Mouse (Mus musculus) midbrain, embryonic 13.5 days (tissue): ENCODE measurements around the gene Msrb2. TPM values are rescaled to one million over a fixed set of nuclear protein-coding genes. Genes with fewer than 3 reads are reported as not detected.
A peak's percentile ranks its signal among the peaks of the same experiment; 100 is the strongest.

Source experiments
- ATAC-seq: fragments of 200-750 bp; cut with Nextera tagmentation; 2 replicates; pipeline ENCODE4 v1.8.0; 2017; ENCODE audit warnings: mild to moderate bottlenecking, moderate TSS enrichment, moderate library complexity
- H3K27ac ChIP-seq: fragments of 300-500 bp; sonication (generic); 2 replicates; pipeline ENCODE4 v1.5.1; 2015; ENCODE audit warnings: inconsistent platforms, mild to moderate bottlenecking, moderate library complexity
- H3K27me3 ChIP-seq: fragments of 300-500 bp; sonication (generic); 2 replicates; pipeline ENCODE4 v1.6.1; 2015; ENCODE audit warnings: mild to moderate bottlenecking, inconsistent platforms
- H3K36me3 ChIP-seq: fragments of 300-500 bp; sonication (generic); 2 replicates; pipeline ENCODE4 v1.6.1; 2015; ENCODE audit warnings: mild to moderate bottlenecking, inconsistent platforms
- H3K4me1 ChIP-seq: fragments of 300-500 bp; sonication (generic); replicated peaks from 2 replicates; pipeline ENCODE4 v1.6.1; 2015; ENCODE audit warnings: inconsistent platforms
- H3K4me2 ChIP-seq: fragments of 300-500 bp; sonication (generic); replicated peaks from 2 replicates; pipeline ENCODE4 v1.6.1; 2015; ENCODE audit warnings: moderate library complexity, mild to moderate bottlenecking, inconsistent platforms
- H3K4me3 ChIP-seq: fragments of 300-500 bp; sonication (generic); replicated peaks from 2 replicates; pipeline ENCODE4 v1.5.1; 2015; ENCODE audit warnings: mild to moderate bottlenecking, inconsistent platforms
- H3K9ac ChIP-seq: fragments of 300-500 bp; sonication (generic); replicated peaks from 2 replicates; pipeline ENCODE4 v1.6.1; 2015; ENCODE audit warnings: mild to moderate bottlenecking, inconsistent platforms
- H3K9me3 ChIP-seq: fragments of 300-500 bp; sonication (generic); 2 replicates; pipeline ENCODE4 v1.6.1; 2016; ENCODE audit warnings: mild to moderate bottlenecking, inconsistent platforms
- WGBS: fragments of 180-500 bp; shearing (Covaris S2); methylation state at CpG from one replicate; pipeline ENCODE4 v1.1.7; 2015; 5-methylcytosine and 5-hydroxymethylcytosine counted together
- polyA plus RNA-seq: library from polyadenylated mRNA; unstranded; fragments of >200 nt; fragmentation: Nextera tagmentation; extraction: Ambion mirVana; gene quantifications from 2 replicates; pipeline ENCODE4 v1.2.1, GENCODE M21; 2015

The Msrb2 gene
- polyA plus RNA-seq = 7.7 and 8.1 TPM in 2 replicates

- no peak within 1 kb of the TSS for H3K27ac ChIP-seq
- WGBS = under 1% methylated on average over 36 of the region's 39 CpGs
- peak; percentile 85 for ATAC-seq
- H3K4me2 ChIP-seq = peak within 1 kb of the TSS; percentile 73
- 0 out of 2 replicates have a peak, but pooled peaks cover 5% of the 10 kb centered on the region for H3K27me3 ChIP-seq
- peak within 1 kb of the TSS; percentile 66 for H3K4me3 ChIP-seq
- H3K9me3 ChIP-seq = no peaks in the 10 kb centered on the region
- H3K9ac ChIP-seq = peak within 1 kb of the TSS; percentile 61
- H3K4me1 ChIP-seq = peaks cover 8% of the 10 kb centered on the region; the same call in 1 of the 2 replicates
- H3K36me3 ChIP-seq = no peaks in the 10 kb centered on the region
Measured at GRCm38 (mm10) chr2:19371390-19372158, at the start of gene Msrb2. Gene Msrb2 (plus strand): TSS chr2:19371440.

DNA sequence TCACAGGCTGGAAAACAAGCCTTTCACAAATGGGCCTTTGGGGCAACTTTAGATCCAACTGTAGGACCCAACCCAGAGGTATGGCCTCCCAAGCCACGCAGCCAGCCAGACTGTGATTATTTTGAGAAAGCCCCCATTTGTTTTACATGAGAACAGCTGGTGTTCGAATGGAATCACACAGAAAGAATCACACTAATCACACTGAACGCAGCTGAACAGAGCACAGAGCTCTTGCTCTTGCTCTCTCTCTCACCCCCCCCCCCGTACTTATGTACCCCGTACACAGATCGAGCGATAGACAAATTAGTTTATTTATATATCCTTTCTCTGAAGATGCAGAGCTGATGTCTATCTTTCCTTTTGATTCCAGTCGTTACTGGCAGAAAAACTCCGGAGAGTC, 48.8 kb upstream of the Msrb2 start:
- Histone ChIP-seq H3K4me2 (no peak overlapping the region), H3K4me1 (no peaks in the 10 kb centered on the region), H3K27ac (no peak overlapping the region), H3K27me3 (no peaks in the 10 kb centered on the region), H3K9me3 (no peaks in the 10 kb centered on the region), H3K4me3 (no peak overlapping the region), H3K9ac (no peak overlapping the region), H3K36me3 (no peaks in the 10 kb centered on the region)
- WGBS = 73% methylated on average over 9 of the region's 9 CpGs
- 0 out of 2 replicates have a peak, but pooled peaks have one; percentile 6 for ATAC-seq

- Histone ChIP-seq H3K36me3 (no peaks in the 10 kb centered on the region), H3K27me3 (no peaks in the 10 kb centered on the region), H3K4me1 (no peaks in the 10 kb centered on the region), H3K9ac (no peak overlapping the region), H3K9me3 (no peaks in the 10 kb centered on the region), H3K4me2 (no peak overlapping the region), H3K4me3 (no peak overlapping the region), H3K27ac (no peak overlapping the region)
- no peak for ATAC-seq
- 74% methylated on average over 1 of the region's 1 CpGs for WGBS
Measured at GRCm38 (mm10) chr2:19326376-19326775, 44.9 kb upstream of the Msrb2 start.

GRCm38 (mm10) chr2:19327811-19328210, 43.4 kb upstream of the Msrb2 start:
- 82% methylated on average over 4 of the region's 4 CpGs for WGBS
- Histone ChIP-seq H3K27ac (no peak overlapping the region), H3K9me3 (no peaks in the 10 kb centered on the region), H3K27me3 (no peaks in the 10 kb centered on the region), H3K4me2 (no peak overlapping the region), H3K4me3 (no peak overlapping the region), H3K36me3 (no peaks in the 10 kb centered on the region), H3K9ac (no peak overlapping the region), H3K4me1 (no peaks in the 10 kb centered on the region)
- ATAC-seq = no peak

DNA sequence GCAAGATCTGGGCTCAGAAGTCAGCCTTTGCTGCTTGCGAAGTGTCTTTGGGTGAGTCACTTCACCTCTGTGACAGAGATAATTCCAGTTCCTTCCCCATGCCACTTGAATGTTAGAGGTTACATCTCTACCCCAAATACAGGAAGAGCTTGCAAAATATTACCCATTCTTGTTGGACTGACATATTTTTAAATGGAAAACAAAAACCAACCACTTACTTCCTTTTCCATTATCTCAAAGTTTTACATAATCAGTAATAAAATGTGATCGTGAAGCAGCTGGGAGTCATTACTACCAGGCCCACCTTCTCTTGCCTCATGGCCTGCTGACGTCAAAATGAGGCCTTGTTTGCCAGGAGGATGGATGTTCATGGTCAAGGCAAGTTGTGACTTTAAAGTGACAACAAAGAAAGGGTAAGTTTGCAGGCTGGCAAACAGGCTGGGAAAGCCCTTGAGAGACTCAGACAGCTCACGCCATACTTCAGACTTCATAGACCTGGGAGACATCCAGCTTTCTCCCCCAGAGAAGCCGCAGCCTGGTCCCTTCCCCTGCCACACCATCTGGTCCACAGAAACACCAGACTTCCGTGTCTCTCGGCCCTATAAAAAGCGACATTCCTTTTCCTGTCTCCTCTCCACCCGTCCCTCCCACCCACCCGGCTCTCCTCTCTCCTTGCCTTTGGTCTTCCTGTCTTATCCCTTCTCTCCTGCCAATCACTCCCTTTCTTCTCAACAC, 27.2 kb upstream of the Msrb2 start:
- ATAC-seq = no peak
- peak overlapping the region; percentile 39 for H3K4me2 ChIP-seq
- WGBS = 57% methylated on average over 10 of the region's 10 CpGs
- H3K4me3 ChIP-seq = no peak overlapping the region
- no peak overlapping the region for H3K27ac ChIP-seq
- H3K36me3 ChIP-seq = no peaks in the 10 kb centered on the region
- no peaks in the 10 kb centered on the region for H3K9me3 ChIP-seq
- H3K27me3 ChIP-seq = no peaks in the 10 kb centered on the region
- no peaks in the 10 kb centered on the region for H3K4me1 ChIP-seq
- H3K9ac ChIP-seq = no peak overlapping the region

DNA sequence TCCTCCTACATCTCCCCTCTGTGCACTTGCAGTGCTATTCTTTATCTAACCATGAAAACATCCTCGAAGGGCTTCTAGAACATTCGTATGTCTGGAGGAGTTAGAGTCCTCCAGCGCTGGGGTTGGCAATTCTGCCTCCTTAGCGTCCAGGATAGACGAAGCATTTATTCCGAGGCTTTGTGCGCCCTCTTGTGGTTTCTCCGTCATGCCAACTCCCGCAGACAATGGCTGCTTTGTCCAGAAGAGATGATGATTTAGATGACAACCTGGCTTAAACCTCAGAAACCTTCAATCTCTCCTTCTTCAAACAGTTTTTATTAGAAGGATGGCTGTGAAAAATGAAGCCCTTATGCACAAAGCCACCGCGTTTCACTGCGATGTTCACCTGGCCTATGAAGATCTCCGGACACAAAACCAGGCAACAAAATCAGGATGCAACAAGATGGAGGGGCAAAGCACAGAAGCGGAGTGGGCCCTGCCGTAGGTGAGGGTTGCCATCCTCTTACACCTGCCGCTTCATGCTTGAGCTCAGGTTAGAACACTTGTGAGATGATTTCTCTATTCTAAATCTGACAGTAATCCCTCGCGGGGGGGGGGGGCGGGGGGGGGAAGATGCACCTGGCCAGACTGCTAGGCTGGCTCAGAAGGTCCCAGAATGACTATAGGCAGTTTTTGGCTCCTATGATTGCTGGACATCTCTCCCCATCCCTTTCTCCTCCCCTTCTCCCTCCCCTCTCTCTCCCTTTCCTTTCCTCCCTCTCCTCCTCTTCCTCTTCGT, 26.4 kb upstream of the Msrb2 start:
- H3K4me2 ChIP-seq = peak overlapping the region; percentile 39
- H3K4me3 ChIP-seq = peak overlapping the region; percentile 16
- H3K27me3 ChIP-seq = no peaks in the 10 kb centered on the region
- no peaks in the 10 kb centered on the region for H3K36me3 ChIP-seq
- H3K9me3 ChIP-seq = no peaks in the 10 kb centered on the region
- no peaks in the 10 kb centered on the region for H3K4me1 ChIP-seq
- H3K27ac ChIP-seq = no peak overlapping the region
- WGBS = 23% methylated on average over 19 of the region's 20 CpGs
- peak; percentile 90 for ATAC-seq
- H3K9ac ChIP-seq = peak overlapping the region; percentile 49; the same call in 1 of the 2 replicates

- Histone ChIP-seq H3K4me2 (0 out of 2 replicates have a peak overlapping the region, but pooled peaks have one; percentile 39), H3K4me1 (no peaks in the 10 kb centered on the region), H3K4me3 (no peak overlapping the region), H3K9ac (peak overlapping the region; percentile 49; the same call in 1 of the 2 replicates), H3K36me3 (no peaks in the 10 kb centered on the region), H3K27me3 (no peaks in the 10 kb centered on the region), H3K9me3 (no peaks in the 10 kb centered on the region), H3K27ac (no peak overlapping the region)
- WGBS = 76% methylated on average over 5 of the region's 5 CpGs
- peak; percentile 63 for ATAC-seq
Measured at GRCm38 (mm10) chr2:19345414-19345964, 25.8 kb upstream of the Msrb2 start.

DNA sequence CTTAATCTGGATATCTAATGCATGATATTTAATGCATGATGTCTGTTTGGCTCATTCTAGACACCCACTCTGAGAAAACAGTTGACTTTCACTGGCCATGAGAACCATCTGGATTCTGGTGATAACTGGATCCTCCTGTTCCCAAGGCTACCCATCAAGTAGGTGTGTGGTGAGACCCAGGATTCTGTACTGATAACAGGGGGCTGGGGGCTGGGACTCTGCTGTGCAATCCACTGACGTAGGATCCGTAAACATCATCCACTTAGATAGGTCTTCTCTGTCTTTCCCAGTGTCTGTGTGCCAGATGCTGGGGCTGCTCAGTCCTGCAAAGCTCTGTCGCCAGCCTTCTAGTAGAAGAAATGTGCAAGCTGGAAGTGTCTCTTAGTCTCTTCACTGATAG, 22.8 kb upstream of the Msrb2 start:
- no peak for ATAC-seq

GRCm38 (mm10) chr2:19350167-19350566, 21.1 kb upstream of the Msrb2 start:
- Histone ChIP-seq H3K4me1 (no peaks in the 10 kb centered on the region), H3K9me3 (no peaks in the 10 kb centered on the region), H3K4me2 (no peak overlapping the region), H3K9ac (no peak overlapping the region), H3K27me3 (no peaks in the 10 kb centered on the region), H3K4me3 (no peak overlapping the region), H3K36me3 (no peaks in the 10 kb centered on the region), H3K27ac (no peak overlapping the region)
- 86% methylated on average over 5 of the region's 5 CpGs for WGBS
- no peak for ATAC-seq

More for the DNA sequence above, 22.8 kb upstream of the Msrb2 start:
- Histone ChIP-seq H3K36me3 (no peaks in the 10 kb centered on the region), H3K9me3 (no peaks in the 10 kb centered on the region), H3K27ac (no peak overlapping the region), H3K4me3 (no peak overlapping the region), H3K9ac (no peak overlapping the region), H3K27me3 (no peaks in the 10 kb centered on the region), H3K4me2 (no peak overlapping the region), H3K4me1 (no peaks in the 10 kb centered on the region)
- WGBS = 90% methylated on average over 3 of the region's 3 CpGs

GRCm38 (mm10) chr2:19351615-19352253, 19.5 kb upstream of the Msrb2 start:
- Histone ChIP-seq H3K4me3 (no peak overlapping the region), H3K4me1 (no peaks in the 10 kb centered on the region), H3K27ac (no peak overlapping the region), H3K27me3 (no peaks in the 10 kb centered on the region), H3K36me3 (no peaks in the 10 kb centered on the region), H3K9me3 (no peaks in the 10 kb centered on the region), H3K4me2 (no peak overlapping the region), H3K9ac (no peak overlapping the region)
- ATAC-seq = no peak
- WGBS = 96% methylated on average over 1 of the region's 1 CpGs

- Histone ChIP-seq H3K4me1 (no peaks in the 10 kb centered on the region), H3K36me3 (no peaks in the 10 kb centered on the region), H3K9ac (no peak overlapping the region), H3K9me3 (no peaks in the 10 kb centered on the region), H3K4me3 (no peak overlapping the region), H3K27me3 (no peaks in the 10 kb centered on the region), H3K4me2 (no peak overlapping the region), H3K27ac (no peak overlapping the region)
- WGBS = 92% methylated on average over 2 of the region's 2 CpGs
- ATAC-seq = no peak
Measured at GRCm38 (mm10) chr2:19353158-19353557, 18.1 kb upstream of the Msrb2 start.
